Mouse (Mus musculus): ENCODE measurements around the gene Casr. TPM values are rescaled to one million over a fixed set of nuclear protein-coding genes. Genes with fewer than 3 reads are reported as not detected.

The Casr gene
- polyA plus RNA-seq, 1 experiment: 0.05 TPM

GRCm38 (mm10) chr16:36465436-36465835 lies 96.5 kb downstream of the Casr start:
- DNase-seq: no peak
- 85% methylated on average over 3 of the region's 3 CpGs for WGBS
- H3K27me3 ChIP-seq (ENCODE audit: control insufficient read depth, insufficient read depth, low read length): no peaks in the 10 kb centered on the region
- no peaks in the 10 kb centered on the region for H3K4me1 ChIP-seq (ENCODE audit: control insufficient read depth, insufficient read depth, low read length)
- no peak overlapping the region for H3K4me3 ChIP-seq (replicated peaks; ENCODE audit: insufficient read depth, low read depth, low read length)
- TF ChIP-seq CTCF (IDR thresholded peaks at IDR 0.05; ENCODE audit: borderline replicate concordance, insufficient read depth, low read depth, low read length): no peak
- TF ChIP-seq POLR2A (IDR thresholded peaks at IDR 0.05; ENCODE audit: borderline replicate concordance, insufficient read depth, low read length): no peak
- H3K27ac ChIP-seq (ENCODE audit: insufficient read depth, low read length): no peak overlapping the region

GRCm38 (mm10) chr16:36464076-36464475 lies 97.9 kb downstream of the Casr start:
- H3K4me3 ChIP-seq (replicated peaks; ENCODE audit: insufficient read depth, low read depth, low read length): no peak overlapping the region
- DNase-seq: no peak

GRCm38 (mm10) chr16:36460426-36460825 lies 101.5 kb downstream of the Casr start:
- 10% methylated on average over 2 of the region's 2 CpGs for WGBS
- no peak overlapping the region for H3K4me3 ChIP-seq (replicated peaks; ENCODE audit: insufficient read depth, low read depth, low read length)

More at GRCm38 (mm10) chr16:36464076-36464475, 97.9 kb downstream of the Casr start:
- TF ChIP-seq POLR2A (IDR thresholded peaks at IDR 0.05; ENCODE audit: borderline replicate concordance, insufficient read depth, low read length) (no peak), CTCF (IDR thresholded peaks at IDR 0.05; ENCODE audit: borderline replicate concordance, insufficient read depth, low read depth, low read length) (no peak)
- Histone ChIP-seq H3K27ac (ENCODE audit: insufficient read depth, low read length) (no peak overlapping the region), H3K4me1 (ENCODE audit: control insufficient read depth, insufficient read depth, low read length) (no peaks in the 10 kb centered on the region), H3K27me3 (ENCODE audit: control insufficient read depth, insufficient read depth, low read length) (no peaks in the 10 kb centered on the region)
- WGBS: 81% methylated on average over 4 of the region's 4 CpGs

GRCm38 (mm10) chr16:36455342-36455802 lies 106.6 kb downstream of the Casr start, which contains the start of gene Stfa3:
TSS of gene Stfa3 (minus strand) at chr16:36455392.
- WGBS: 85% methylated on average over 4 of the region's 4 CpGs
- H3K4me3 ChIP-seq (replicated peaks; ENCODE audit: insufficient read depth, low read depth, low read length): no peak within 1 kb of the TSS
- no peaks in the 10 kb centered on the region for H3K27me3 ChIP-seq (ENCODE audit: control insufficient read depth, insufficient read depth, low read length)
- TF ChIP-seq POLR2A (IDR thresholded peaks at IDR 0.05; ENCODE audit: borderline replicate concordance, insufficient read depth, low read length): no peak
- TF ChIP-seq CTCF (IDR thresholded peaks at IDR 0.05; ENCODE audit: borderline replicate concordance, insufficient read depth, low read depth, low read length): no peak
- H3K27ac ChIP-seq (ENCODE audit: insufficient read depth, low read length): no peak within 1 kb of the TSS
- H3K4me1 ChIP-seq (ENCODE audit: control insufficient read depth, insufficient read depth, low read length): no peaks in the 10 kb centered on the region
- DNase-seq: no peak

More at GRCm38 (mm10) chr16:36460426-36460825, 101.5 kb downstream of the Casr start:
- H3K27ac ChIP-seq (ENCODE audit: insufficient read depth, low read length): no peak overlapping the region
- DNase-seq: no peak
- H3K27me3 ChIP-seq (ENCODE audit: control insufficient read depth, insufficient read depth, low read length): no peaks in the 10 kb centered on the region
- TF ChIP-seq CTCF (IDR thresholded peaks at IDR 0.05; ENCODE audit: borderline replicate concordance, insufficient read depth, low read depth, low read length) (no peak), POLR2A (IDR thresholded peaks at IDR 0.05; ENCODE audit: borderline replicate concordance, insufficient read depth, low read length) (no peak)
- no peaks in the 10 kb centered on the region for H3K4me1 ChIP-seq (ENCODE audit: control insufficient read depth, insufficient read depth, low read length)

Other genes with a start within 250 kb of the Casr start
- not detected in 2 replicates for gene BC117090, start 227.8 kb downstream of the Casr start, polyA plus RNA-seq (2012; rRNA removed)
- gene BC100530, start 194.4 kb downstream of the Casr start, polyA plus RNA-seq (2012; rRNA removed): not detected in 2 replicates
- not detected in 2 replicates for gene Stfa2, start 153.7 kb downstream of the Casr start, polyA plus RNA-seq (2012; rRNA removed)
- not detected in 2 replicates for gene Stfa3, start 106.7 kb downstream of the Casr start, polyA plus RNA-seq (2012; rRNA removed)
- gene Cd86, start 103.9 kb upstream of the Casr start, polyA plus RNA-seq (2012; rRNA removed): 0.62 and 0.78 TPM in 2 replicates
- gene Ildr1, start 131.8 kb upstream of the Casr start, polyA plus RNA-seq (2012; rRNA removed): 0.70 and 0.77 TPM in 2 replicates
- 13.1 and 26.7 TPM in 2 replicates for gene Slc15a2, start 222.8 kb upstream of the Casr start, polyA plus RNA-seq (2012; rRNA removed)